Mouse (Mus musculus): ENCODE results near the gene Kcng4. TPM values are rescaled to one million over a fixed set of nuclear protein-coding genes. Genes with fewer than 3 reads are reported as not detected.

Kcng4 gene
- polyA plus RNA-seq, 1 experiment, result not detected

DNA sequence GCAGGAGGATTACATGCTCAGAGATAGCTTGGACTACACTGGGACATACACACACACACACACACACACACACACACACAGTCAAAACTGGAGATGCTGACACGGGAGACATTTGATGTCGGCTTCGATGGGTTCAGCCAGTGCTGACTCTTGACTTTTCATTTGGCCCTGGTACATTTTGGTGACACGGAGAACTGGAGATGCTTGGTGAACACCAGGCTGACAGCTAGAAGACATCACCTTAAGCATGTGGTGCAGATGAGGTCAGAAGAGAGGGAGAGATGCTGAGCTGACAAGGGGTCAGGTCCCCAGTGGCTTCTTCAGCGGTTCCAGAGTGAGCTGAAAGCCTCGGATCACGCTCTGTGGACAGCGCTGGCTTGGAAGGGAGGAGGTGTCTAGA, 12.4 kb downstream of the Kcng4 start:
- Histone ChIP-seq H3K4me3 (ENCODE audit: insufficient read depth, low read depth, low read length) (no peak overlapping the region), H3K27ac (ENCODE audit: insufficient read depth, low read depth, low read length) (no peak overlapping the region), H3K4me1 (ENCODE audit: control insufficient read depth, insufficient read depth, low read length) (no peaks in the 10 kb centered on the region)
- no peak for TF ChIP-seq POLR2A (IDR thresholded peaks at IDR 0.05; ENCODE audit: insufficient read depth, low read depth, low read length)
- no peak for TF ChIP-seq CTCF (IDR thresholded peaks at IDR 0.05; ENCODE audit: insufficient read depth, low read depth, low read length)
- WGBS, result 91% methylated on average over 8 of the region's 8 CpGs

GRCm38 (mm10) chr8:119622555-119622954, 12.9 kb downstream of the Kcng4 start:
- 73% methylated on average over 4 of the region's 4 CpGs for WGBS

GRCm38 (mm10) chr8:119620848-119621465, 14.5 kb downstream of the Kcng4 start:
- no peak overlapping the region for H3K27ac ChIP-seq (ENCODE audit: insufficient read depth, low read depth, low read length)
- WGBS, result 90% methylated on average over 14 of the region's 14 CpGs
- TF ChIP-seq CTCF (IDR thresholded peaks at IDR 0.05; ENCODE audit: insufficient read depth, low read depth, low read length) (no peak), POLR2A (IDR thresholded peaks at IDR 0.05; ENCODE audit: insufficient read depth, low read depth, low read length) (no peak)
- H3K4me1 ChIP-seq (ENCODE audit: control insufficient read depth, insufficient read depth, low read length), result no peaks in the 10 kb centered on the region
- H3K4me3 ChIP-seq (ENCODE audit: insufficient read depth, low read depth, low read length), result no peak overlapping the region

More at GRCm38 (mm10) chr8:119622555-119622954, 12.9 kb downstream of the Kcng4 start:
- TF ChIP-seq POLR2A (IDR thresholded peaks at IDR 0.05; ENCODE audit: insufficient read depth, low read depth, low read length) (no peak), CTCF (IDR thresholded peaks at IDR 0.05; ENCODE audit: insufficient read depth, low read depth, low read length) (no peak)
- Histone ChIP-seq H3K4me1 (ENCODE audit: control insufficient read depth, insufficient read depth, low read length) (no peaks in the 10 kb centered on the region), H3K4me3 (ENCODE audit: insufficient read depth, low read depth, low read length) (no peak overlapping the region), H3K27ac (ENCODE audit: insufficient read depth, low read depth, low read length) (no peak overlapping the region)

DNA sequence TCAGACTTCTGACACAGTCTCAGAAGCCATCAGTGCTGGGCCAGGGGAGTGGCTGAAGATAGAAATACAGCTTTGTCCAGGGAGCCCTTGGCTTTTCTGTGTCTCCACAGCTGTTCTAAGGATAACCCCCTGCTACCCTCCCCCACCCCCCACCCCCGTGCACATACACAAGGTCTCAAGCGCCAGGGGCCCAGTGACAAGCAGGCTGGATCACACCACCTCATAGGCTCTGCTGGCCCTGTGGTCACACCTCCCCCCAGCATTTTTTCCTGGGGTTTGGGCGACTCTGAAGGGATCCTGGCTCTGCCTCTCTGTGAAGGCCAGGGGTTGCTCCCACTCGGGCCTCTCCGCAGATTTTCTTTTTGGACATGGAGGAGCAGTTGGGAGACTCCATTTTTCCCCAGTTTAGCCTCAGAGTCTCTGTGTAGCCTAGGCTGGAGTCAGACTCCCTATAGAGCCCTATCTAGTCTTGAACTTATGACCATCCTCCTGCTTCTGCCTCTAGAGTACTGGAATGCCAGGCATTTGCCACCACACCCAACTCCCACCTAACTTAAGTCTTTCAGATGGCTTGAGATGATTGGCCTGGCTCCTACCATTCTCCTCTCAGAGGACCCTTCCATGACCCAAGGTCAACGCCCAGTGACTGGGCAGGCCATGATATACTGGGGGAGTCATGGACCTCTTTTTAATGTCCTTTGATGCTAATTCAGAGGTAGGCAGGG, 15.2 kb downstream of the Kcng4 start:
- WGBS, result 75% methylated on average over 6 of the region's 6 CpGs
- H3K27ac ChIP-seq (ENCODE audit: insufficient read depth, low read depth, low read length), result no peak overlapping the region
- no peaks in the 10 kb centered on the region for H3K4me1 ChIP-seq (ENCODE audit: control insufficient read depth, insufficient read depth, low read length)
- TF ChIP-seq POLR2A (IDR thresholded peaks at IDR 0.05; ENCODE audit: insufficient read depth, low read depth, low read length), result no peak
- TF ChIP-seq CTCF (IDR thresholded peaks at IDR 0.05; ENCODE audit: insufficient read depth, low read depth, low read length), result no peak
- no peak overlapping the region for H3K4me3 ChIP-seq (ENCODE audit: insufficient read depth, low read depth, low read length)

GRCm38 (mm10) chr8:119618887-119619286, 16.6 kb downstream of the Kcng4 start:
- 65% methylated on average over 5 of the region's 5 CpGs for WGBS
- Histone ChIP-seq H3K4me3 (ENCODE audit: insufficient read depth, low read depth, low read length) (no peak overlapping the region), H3K4me1 (ENCODE audit: control insufficient read depth, insufficient read depth, low read length) (no peaks in the 10 kb centered on the region), H3K27ac (ENCODE audit: insufficient read depth, low read depth, low read length) (no peak overlapping the region)
- TF ChIP-seq CTCF (IDR thresholded peaks at IDR 0.05; ENCODE audit: insufficient read depth, low read depth, low read length) (no peak), POLR2A (IDR thresholded peaks at IDR 0.05; ENCODE audit: insufficient read depth, low read depth, low read length) (no peak)

- WGBS, result 71% methylated on average over 5 of the region's 5 CpGs
- no peak overlapping the region for H3K4me3 ChIP-seq (ENCODE audit: insufficient read depth, low read depth, low read length)
- no peak overlapping the region for H3K27ac ChIP-seq (ENCODE audit: insufficient read depth, low read depth, low read length)
- H3K4me1 ChIP-seq (ENCODE audit: control insufficient read depth, insufficient read depth, low read length), result no peaks in the 10 kb centered on the region
- TF ChIP-seq CTCF (IDR thresholded peaks at IDR 0.05; ENCODE audit: insufficient read depth, low read depth, low read length), result no peak
- no peak for TF ChIP-seq POLR2A (IDR thresholded peaks at IDR 0.05; ENCODE audit: insufficient read depth, low read depth, low read length)
These were observed 17.9 kb downstream of the Kcng4 start for GRCm38 (mm10) chr8:119617586-119617985.

GRCm38 (mm10) chr8:119616811-119617210, 18.7 kb downstream of the Kcng4 start:
- no peak for TF ChIP-seq POLR2A (IDR thresholded peaks at IDR 0.05; ENCODE audit: insufficient read depth, low read depth, low read length)
- no peak for TF ChIP-seq CTCF (IDR thresholded peaks at IDR 0.05; ENCODE audit: insufficient read depth, low read depth, low read length)
- 85% methylated on average over 4 of the region's 4 CpGs for WGBS
- H3K27ac ChIP-seq (ENCODE audit: insufficient read depth, low read depth, low read length), result no peak overlapping the region
- H3K4me1 ChIP-seq (ENCODE audit: control insufficient read depth, insufficient read depth, low read length), result no peaks in the 10 kb centered on the region
- H3K4me3 ChIP-seq (ENCODE audit: insufficient read depth, low read depth, low read length), result no peak overlapping the region

GRCm38 (mm10) chr8:119616358-119616757, 19.1 kb downstream of the Kcng4 start:
- Histone ChIP-seq H3K4me1 (ENCODE audit: control insufficient read depth, insufficient read depth, low read length) (no peaks in the 10 kb centered on the region), H3K27ac (ENCODE audit: insufficient read depth, low read depth, low read length) (no peak overlapping the region), H3K4me3 (ENCODE audit: insufficient read depth, low read depth, low read length) (no peak overlapping the region)
- TF ChIP-seq POLR2A (IDR thresholded peaks at IDR 0.05; ENCODE audit: insufficient read depth, low read depth, low read length), result no peak
- no peak for TF ChIP-seq CTCF (IDR thresholded peaks at IDR 0.05; ENCODE audit: insufficient read depth, low read depth, low read length)
- WGBS, result 80% methylated on average over 7 of the region's 7 CpGs

DNA sequence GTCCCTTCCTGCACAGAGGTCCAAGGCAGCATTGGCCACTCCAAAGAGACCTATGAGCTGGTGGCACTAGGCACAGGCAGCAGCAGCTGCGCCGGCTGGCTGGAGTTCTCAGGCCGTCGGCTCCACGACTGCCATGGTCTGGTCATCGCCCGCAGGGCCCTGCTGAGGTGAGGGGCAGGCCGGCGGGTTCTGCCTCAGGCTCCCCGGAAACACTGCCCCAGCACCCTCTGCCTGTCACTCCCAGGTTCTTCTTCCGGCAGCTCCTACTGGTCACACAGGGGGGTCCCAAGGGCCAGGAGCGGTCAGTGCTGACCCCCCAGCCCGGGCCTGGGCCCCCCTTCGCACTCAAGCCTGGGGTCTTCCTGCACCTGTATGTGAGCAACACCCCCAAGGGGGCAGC, 20.4 kb downstream of the Kcng4 start:
- Histone ChIP-seq H3K4me1 (ENCODE audit: control insufficient read depth, insufficient read depth, low read length) (no peaks in the 10 kb centered on the region), H3K4me3 (ENCODE audit: insufficient read depth, low read depth, low read length) (no peak overlapping the region), H3K27ac (ENCODE audit: insufficient read depth, low read depth, low read length) (no peak overlapping the region)
- no peak for TF ChIP-seq POLR2A (IDR thresholded peaks at IDR 0.05; ENCODE audit: insufficient read depth, low read depth, low read length)
- TF ChIP-seq CTCF (IDR thresholded peaks at IDR 0.05; ENCODE audit: insufficient read depth, low read depth, low read length), result no peak
- WGBS, result 79% methylated on average over 14 of the region's 14 CpGs
